8 mouse cellular contexts compared by ENCODE assay signal in genomic region chr11:43643180-43643591, GRCm38 (mm10). TPM values are rescaled to one million over a fixed set of nuclear protein-coding genes. Genes with fewer than 3 reads are reported as not detected.
DNase-seq lines count a peak whose midpoint lies in the region; ATAC-seq lines count a peak whose summit lies in the region.
"Had no signal": no experiment of that assay in that cellular context is flagged by ENCODE, and none has a peak within 500 bp of the region (broad histone marks: within the 10 kb centered on the region; RNA-seq: fewer than 3 reads in every experiment).

No protein-coding gene starts in this region.

- peak overlapping the region; percentile 76 for H3K27ac ChIP-seq in neural tube, embryonic 13.5 days (replicated peaks)

- peaks cover 17% of the 10 kb centered on the region for H3K4me1 ChIP-seq in neural tube, embryonic 13.5 days (replicated peaks)

- WGBS in neural tube, embryonic 13.5 days = 10% methylated on average over 2 of the region's 2 CpGs

- ATAC-seq in common myeloid progenitor, adult 5-6 weeks (replicated peaks; ENCODE audit: low read depth, poor library complexity, severe bottlenecking) = peak; percentile 82
- ATAC-seq in neural tube, embryonic 13.5 days (ENCODE audit: low read depth) = peak; percentile 95

- DNase-seq in adrenal gland, adult 8-10 months = peak; percentile 82
- DNase-seq in heart, adult 18-20 months = peak; percentile 64 to 67
- DNase-seq in kidney, adult 11 months = peak; percentile 89
- DNase-seq in left cerebral cortex, postnatal 36 days (ENCODE audit: low spot score in 2 of 2) = peak; percentile 47 to 59
- peak; percentile 35 for DNase-seq in urinary bladder, postnatal 10 days (ENCODE audit: low spot score)

- H3K36me3 ChIP-seq in neural tube, embryonic 13.5 days = no peaks in the 10 kb centered on the region

- 0 out of 2 replicates have a peak, but pooled peaks cover 3% of the 10 kb centered on the region for H3K9me3 ChIP-seq in neural tube, embryonic 13.5 days

- H3K27me3 ChIP-seq in neural tube, embryonic 13.5 days = no peaks in the 10 kb centered on the region

- no peak overlapping the region; the same call in 1 of the 2 replicates for H3K4me2 ChIP-seq in neural tube, embryonic 13.5 days

- no peak overlapping the region for H3K4me3 ChIP-seq in neural tube, embryonic 13.5 days

- no peak overlapping the region for H3K9ac ChIP-seq in neural tube, embryonic 13.5 days

- intact Hi-C loops in left cerebral cortex, postnatal 36 days (cut with DNase I) = no loop called here

RNA-seq across cellular contexts. Expression of gene Pwwp2a, which starts 38.6 kb away (rescaled TPM):
- total RNA-seq in adrenal gland, adult 8-10 months (2022) = 10 to 100 TPM; 28.6 to 46.7 (median 35.5) TPM
- 55.6 and 58.8 TPM in 2 replicates for total RNA-seq in common myeloid progenitor, adult 5-6 weeks (2017)
- total RNA-seq in heart, adult 18-20 months (2021) = 10 to 100 TPM; 14.9 to 16.4 TPM
- 10 to 100 TPM; 56.5 to 62.4 TPM for total RNA-seq in left cerebral cortex, postnatal 36 days (2021)
- polyA plus RNA-seq in neural tube, embryonic 13.5 days (2015; fragmentation: Nextera tagmentation; extraction: Ambion mirVana) = 35.1 and 38.8 TPM in 2 replicates

RNA-seq across cellular contexts. Expression of gene Fabp6, which starts 41.8 kb away (rescaled TPM):
- not detected for total RNA-seq in adrenal gland, adult 8-10 months (2022)
- not detected in 2 replicates for total RNA-seq in common myeloid progenitor, adult 5-6 weeks (2017)
- total RNA-seq in heart, adult 18-20 months (2021) = not detected
- not detected for total RNA-seq in left cerebral cortex, postnatal 36 days (2021)
- polyA plus RNA-seq in neural tube, embryonic 13.5 days (2015; fragmentation: Nextera tagmentation; extraction: Ambion mirVana) = not detected in 2 replicates
- total RNA-seq: neutrophil, adult 5-6 weeks had no signal

RNA-seq across cellular contexts. Expression of gene 4933415A04Rik, which starts 56.3 kb away (rescaled TPM):
- total RNA-seq in adrenal gland, adult 8-10 months (2022) = under 1 TPM; 0.35 to 0.70 (median 0.41) TPM
- total RNA-seq in common myeloid progenitor, adult 5-6 weeks (2017) = 0.34 TPM in 1 of 2 replicates, not detected in the other
- under 1 TPM; 0.20 to 0.36 TPM for total RNA-seq in heart, adult 18-20 months (2021)
- under 1 TPM; 0.76 to 0.84 TPM for total RNA-seq in left cerebral cortex, postnatal 36 days (2021)
- polyA plus RNA-seq in neural tube, embryonic 13.5 days (2015; fragmentation: Nextera tagmentation; extraction: Ambion mirVana) = 7.1 and 7.3 TPM in 2 replicates

Comparison
In these comparisons a context has a peak if more than half of its experiments do, and no peak if none do; other contexts are left out.
1. DNase-seq: peak in every context shown above with its lines; median percentile 89 in kidney, adult 11 months; 82 in adrenal gland, adult 8-10 months; 66 in heart, adult 18-20 months; 53 in left cerebral cortex, postnatal 36 days; 35 in urinary bladder, postnatal 10 days.